Mouse (Mus musculus) neural tube, embryonic 11.5 days (tissue): Measurements from ENCODE around the gene Gpd1. TPM values are rescaled to one million over a fixed set of nuclear protein-coding genes. Genes with fewer than 3 reads are reported as not detected.

Experiments
- ATAC-seq: fragments of 200-750 bp; cut with Nextera tagmentation; 2 replicates; pipeline ENCODE4 v1.8.0; 2017; ENCODE audit warnings: moderate number of reproducible peaks, mild to moderate bottlenecking, moderate TSS enrichment, moderate library complexity; ENCODE audit not compliant: insufficient read depth, low FRiP score, low TSS enrichment
- DNase-seq: peaks from one replicate; pipeline ENCODE4 v3.0.0-alpha.2; 2015; ENCODE audit warnings: low spot score
- H3K27ac ChIP-seq: fragments of 300-500 bp; sonication (generic); 2 replicates; pipeline ENCODE4 v1.5.1; 2014; ENCODE audit warnings: low read depth, mild to moderate bottlenecking, low read length
- H3K27me3 ChIP-seq: fragments of 300-500 bp; sonication (generic); 2 replicates; pipeline ENCODE4 v1.6.1; 2014; ENCODE audit warnings: mild to moderate bottlenecking, low read length, mixed read lengths; ENCODE audit not compliant: control insufficient read depth, insufficient read depth
- H3K36me3 ChIP-seq: fragments of 300-500 bp; sonication (generic); 2 replicates; pipeline ENCODE4 v1.6.1; 2014; ENCODE audit warnings: mild to moderate bottlenecking, low read length, moderate library complexity, mixed read lengths; ENCODE audit not compliant: control insufficient read depth, insufficient read depth
- H3K4me1 ChIP-seq: fragments of 300-500 bp; sonication (generic); 2 replicates; pipeline ENCODE4 v1.6.1; 2014; ENCODE audit warnings: low read length, mixed read lengths; ENCODE audit not compliant: control insufficient read depth, insufficient read depth
- H3K4me2 ChIP-seq: fragments of 300-500 bp; sonication (generic); 2 replicates; pipeline ENCODE4 v1.6.1; 2014; ENCODE audit warnings: low read depth, mild to moderate bottlenecking, moderate library complexity
- H3K4me3 ChIP-seq: fragments of 300-500 bp; sonication (generic); 2 replicates; pipeline ENCODE4 v1.5.1; 2014; ENCODE audit warnings: low read depth, low read length
- H3K9ac ChIP-seq: fragments of 300-500 bp; sonication (generic); 2 replicates; pipeline ENCODE4 v1.6.1; 2014; ENCODE audit warnings: mild to moderate bottlenecking, low read length
- H3K9me3 ChIP-seq: fragments of 300-500 bp; sonication (generic); 2 replicates; pipeline ENCODE4 v1.6.1; 2016; ENCODE audit warnings: low read length; ENCODE audit not compliant: control insufficient read depth
- WGBS: fragments of 180-500 bp; shearing (Covaris S2); extraction: QIAGEN DNeasy Blood & Tissue Kit; methylation state at CpG from one replicate; pipeline ENCODE4 v1.1.7; 2014; 5-methylcytosine and 5-hydroxymethylcytosine counted together
- polyA plus RNA-seq: library from polyadenylated mRNA; unstranded; fragments of >200 nt; fragmentation: Nextera tagmentation; extraction: Ambion mirVana; gene quantifications from 2 replicates; pipeline ENCODE4 v1.2.1, GENCODE M21; 2014

Gene Gpd1
- polyA plus RNA-seq, 1 experiment from 2014 or later: 0.33 TPM

- Histone ChIP-seq H3K27me3 (no peaks in the 10 kb centered on the region; the same call in 1 of the 2 replicates), H3K9me3 (no peaks in the 10 kb centered on the region), H3K9ac (no peak overlapping the region), H3K36me3 (no peaks in the 10 kb centered on the region), H3K27ac (peak overlapping the region; percentile 34; the same call in 1 of the 2 replicates), H3K4me1 (peaks cover 3% of the 10 kb centered on the region; the same call in 1 of the 2 replicates), H3K4me3 (no peak overlapping the region), H3K4me2 (no peak overlapping the region)
- ATAC-seq: peak; percentile 74
- DNase-seq: peak; percentile 61
- 38% methylated on average over 8 of the region's 8 CpGs for WGBS
Observed at GRCm38 (mm10) chr15:99677089-99677488, 40.2 kb upstream of the Gpd1 start.

- H3K4me3 ChIP-seq: no peak overlapping the region
- ATAC-seq: peak; percentile 53; the same call in 1 of the 2 replicates
- H3K27ac ChIP-seq: no peak overlapping the region
- no peaks in the 10 kb centered on the region for H3K9me3 ChIP-seq
- WGBS: 9% methylated on average over 13 of the region's 13 CpGs
- H3K4me1 ChIP-seq: peaks cover 3% of the 10 kb centered on the region; the same call in 1 of the 2 replicates
- no peak overlapping the region for H3K4me2 ChIP-seq
- no peaks in the 10 kb centered on the region for H3K27me3 ChIP-seq
- DNase-seq: no peak
- H3K9ac ChIP-seq: no peak overlapping the region
- H3K36me3 ChIP-seq: no peaks in the 10 kb centered on the region
Observed at GRCm38 (mm10) chr15:99678063-99678800, 39.1 kb upstream of the Gpd1 start.

- Histone ChIP-seq H3K4me2 (no peak overlapping the region), H3K4me1 (peaks cover 3% of the 10 kb centered on the region; the same call in 1 of the 2 replicates), H3K9me3 (no peaks in the 10 kb centered on the region), H3K36me3 (no peaks in the 10 kb centered on the region), H3K27me3 (no peaks in the 10 kb centered on the region), H3K27ac (no peak overlapping the region), H3K4me3 (no peak overlapping the region), H3K9ac (no peak overlapping the region)
- DNase-seq (no peak), ATAC-seq (no peak)
- 48% methylated on average over 7 of the region's 7 CpGs for WGBS
Observed at GRCm38 (mm10) chr15:99679008-99679407, 38.3 kb upstream of the Gpd1 start.

- ATAC-seq (no peak), DNase-seq (no peak)
- no peak overlapping the region for H3K9ac ChIP-seq
- H3K9me3 ChIP-seq: no peaks in the 10 kb centered on the region
- H3K27me3 ChIP-seq: no peaks in the 10 kb centered on the region
- no peak overlapping the region for H3K4me3 ChIP-seq
- H3K4me2 ChIP-seq: no peak overlapping the region
- no peaks in the 10 kb centered on the region; the same call in 1 of the 2 replicates for H3K4me1 ChIP-seq
- no peak overlapping the region for H3K27ac ChIP-seq
- whole genome bisulfite sequencing: 93% methylated on average over 7 of the region's 7 CpGs
- H3K36me3 ChIP-seq: no peaks in the 10 kb centered on the region
Observed at GRCm38 (mm10) chr15:99682880-99683279, 34.4 kb upstream of the Gpd1 start.

GRCm38 (mm10) chr15:99684156-99684555 is 33.2 kb upstream of the Gpd1 start:
- no peaks in the 10 kb centered on the region for H3K9me3 ChIP-seq
- no peak overlapping the region for H3K4me2 ChIP-seq
- no peak overlapping the region for H3K9ac ChIP-seq
- ATAC-seq (no peak), DNase-seq (no peak)
- no peak overlapping the region for H3K4me3 ChIP-seq
- no peaks in the 10 kb centered on the region for H3K36me3 ChIP-seq
- no peaks in the 10 kb centered on the region for H3K4me1 ChIP-seq
- WGBS: 90% methylated on average over 5 of the region's 5 CpGs
- no peaks in the 10 kb centered on the region for H3K27me3 ChIP-seq
- no peak overlapping the region for H3K27ac ChIP-seq

GRCm38 (mm10) chr15:99688712-99689111 is 28.6 kb upstream of the Gpd1 start:
- Histone ChIP-seq H3K4me2 (no peak overlapping the region), H3K4me3 (no peak overlapping the region), H3K36me3 (no peaks in the 10 kb centered on the region), H3K27ac (no peak overlapping the region), H3K9ac (no peak overlapping the region), H3K27me3 (no peaks in the 10 kb centered on the region), H3K9me3 (no peaks in the 10 kb centered on the region), H3K4me1 (peaks cover 5% of the 10 kb centered on the region)
- 9% methylated on average over 4 of the region's 4 CpGs for WGBS
- ATAC-seq (no peak), DNase-seq (peak; percentile 65)

- no peak overlapping the region for H3K9ac ChIP-seq
- no peak overlapping the region for H3K27ac ChIP-seq
Observed at GRCm38 (mm10) chr15:99690924-99691323, 26.4 kb upstream of the Gpd1 start.

GRCm38 (mm10) chr15:99691976-99692375 is 25.3 kb upstream of the Gpd1 start:
- Histone ChIP-seq H3K9ac (peak overlapping the region; percentile 15), H3K4me3 (no peak overlapping the region), H3K4me1 (peaks cover 5% of the 10 kb centered on the region), H3K27me3 (no peaks in the 10 kb centered on the region), H3K36me3 (no peaks in the 10 kb centered on the region), H3K9me3 (no peaks in the 10 kb centered on the region), H3K27ac (0 out of 2 replicates have a peak overlapping the region, but pooled peaks have one; percentile 4), H3K4me2 (peak overlapping the region; percentile 1; the same call in 1 of the 2 replicates)
- WGBS: 48% methylated on average over 9 of the region's 9 CpGs
- DNase-seq (no peak), ATAC-seq (peak; percentile 50; the same call in 1 of the 2 replicates)

More at GRCm38 (mm10) chr15:99690924-99691323, 26.4 kb upstream of the Gpd1 start:
- no peaks in the 10 kb centered on the region for H3K36me3 ChIP-seq
- H3K4me1 ChIP-seq: peaks cover 5% of the 10 kb centered on the region
- DNase-seq (no peak), ATAC-seq (no peak)
- WGBS: 26% methylated on average over 4 of the region's 4 CpGs
- H3K4me2 ChIP-seq: no peak overlapping the region
- H3K4me3 ChIP-seq: no peak overlapping the region
- H3K27me3 ChIP-seq: no peaks in the 10 kb centered on the region
- H3K9me3 ChIP-seq: no peaks in the 10 kb centered on the region

GRCm38 (mm10) chr15:99697309-99697708 is 20.0 kb upstream of the Gpd1 start:
- no peak overlapping the region for H3K4me3 ChIP-seq
- no peaks in the 10 kb centered on the region; the same call in 1 of the 2 replicates for H3K4me1 ChIP-seq
- H3K27ac ChIP-seq: no peak overlapping the region
- no peaks in the 10 kb centered on the region for H3K36me3 ChIP-seq
- ATAC-seq: no peak
- H3K27me3 ChIP-seq: no peaks in the 10 kb centered on the region
- WGBS: 34% methylated on average over 2 of the region's 2 CpGs
- H3K9me3 ChIP-seq: no peaks in the 10 kb centered on the region
- H3K9ac ChIP-seq: no peak overlapping the region
- DNase-seq: no peak
- H3K4me2 ChIP-seq: no peak overlapping the region
